Mouse (Mus musculus): ENCODE measurements around the gene Tnmd. TPM values are rescaled to one million over a fixed set of nuclear protein-coding genes. Genes with fewer than 3 reads are reported as not detected.

Gene Tnmd
- 0.13 and 3.5 TPM in 2 replicates for polyA plus RNA-seq (2012; rRNA removed)

GRCm38 (mm10) chrX:133850680-133851079 lies at the start of gene Tnmd:
TSS of gene Tnmd (plus strand) at chrX:133850980.

GRCm38 (mm10) chrX:133898014-133898542 lies 47.3 kb downstream of the Tnmd start, which contains the start of gene Tspan6:
TSS of gene Tspan6 (minus strand) at chrX:133898429.

GRCm38 (mm10) chrX:133908261-133908660 lies 57.5 kb downstream of the Tnmd start, which contains the start of gene Srpx2:
TSS of gene Srpx2 (plus strand) at chrX:133908426.

Other genes with a start within 250 kb of the Tnmd start
- 21.6 and 24.2 TPM in 2 replicates for gene Pcdh19, start 162.0 kb upstream of the Tnmd start, polyA plus RNA-seq (2012; rRNA removed)
- gene Tspan6, start 47.4 kb downstream of the Tnmd start, polyA plus RNA-seq (2012; rRNA removed): 130 and 149 TPM in 2 replicates
- gene Srpx2, start 57.4 kb downstream of the Tnmd start, polyA plus RNA-seq (2012; rRNA removed): 1.4 and 2.4 TPM in 2 replicates
- 0.60 and 0.79 TPM in 2 replicates for gene Sytl4, start 130.8 kb downstream of the Tnmd start, polyA plus RNA-seq (2012; rRNA removed)
- 90.9 and 93.8 TPM in 2 replicates for gene Cstf2, start 208.2 kb downstream of the Tnmd start, polyA plus RNA-seq (2012; rRNA removed)